Mouse (Mus musculus) gastrocnemius, adult 8-10 months (tissue): Measurements from ENCODE around the gene Mtrf1l. TPM values are rescaled to one million over a fixed set of nuclear protein-coding genes. Genes with fewer than 3 reads are reported as not detected.

Experiments
- DNase-seq, 2 experiments: peaks; one replicate each; pipeline ENCODE4 v3.0.0; 2022; ENCODE audit warnings: low spot score in 2 of 2
- total RNA-seq, 4 experiments: library from RNA; stranded (reverse); gene quantifications; 2 replicates each; pipeline ENCODE4 v1.2.4; 2022

The Mtrf1l gene
- total RNA-seq, 4 experiments from 2014 or later = 3.6 to 4.7 (median 4.5) TPM

DNA sequence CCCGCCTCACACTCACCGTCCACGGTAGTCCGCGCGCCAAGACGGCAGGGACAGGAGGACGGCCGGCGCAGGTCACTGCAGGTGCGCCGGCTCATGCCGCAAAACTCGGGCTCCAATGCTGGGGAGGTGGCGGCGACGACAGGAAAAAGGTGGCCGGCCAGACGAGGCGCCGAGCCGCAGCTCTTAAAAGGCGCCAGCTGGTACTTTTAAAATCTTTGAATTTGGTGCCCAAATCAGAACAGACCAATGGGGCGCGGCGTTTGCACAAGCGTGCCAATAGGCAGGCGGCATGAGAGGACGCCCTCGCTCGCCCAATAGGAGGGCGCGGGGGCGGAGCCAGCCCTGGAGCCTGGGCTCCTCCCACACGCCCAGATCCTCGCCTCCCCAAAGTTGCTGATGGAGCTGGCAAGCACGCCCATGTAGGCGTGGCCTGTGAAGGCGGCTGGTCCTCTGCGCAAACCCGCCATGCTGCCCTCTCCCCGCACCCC, 18.4 kb downstream of the Mtrf1l start, which contains the start of gene Fbxo5:
TSS of gene Fbxo5 (minus strand) at position 358 of the 488 bp plus-strand sequence.
- DNase-seq = peak; percentile 98 to 99

DNA sequence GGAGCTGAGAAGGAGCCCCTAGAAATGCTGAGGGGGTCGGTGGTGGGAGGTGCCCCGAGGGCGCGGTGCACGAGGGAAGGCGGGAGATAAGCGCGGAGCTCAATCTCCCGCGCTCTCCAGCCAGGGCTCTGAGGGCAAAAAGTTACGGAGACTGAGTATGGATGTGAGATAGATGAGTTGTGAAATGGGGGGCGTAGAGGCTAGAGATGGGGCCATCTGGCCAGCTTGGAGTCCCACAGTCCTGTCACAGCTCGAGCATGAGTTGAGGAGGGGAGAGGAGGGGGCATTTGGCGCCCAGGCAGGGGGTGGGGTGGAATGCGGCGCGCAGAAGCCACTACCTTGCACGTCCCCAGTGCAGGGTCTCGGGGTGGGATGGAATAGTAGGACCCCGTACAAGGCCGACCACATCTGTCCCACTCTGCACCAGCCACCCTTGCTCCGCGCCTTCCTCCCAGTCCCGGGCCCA, 19.0 kb downstream of the Mtrf1l start:
- DNase-seq = no peak

DNA sequence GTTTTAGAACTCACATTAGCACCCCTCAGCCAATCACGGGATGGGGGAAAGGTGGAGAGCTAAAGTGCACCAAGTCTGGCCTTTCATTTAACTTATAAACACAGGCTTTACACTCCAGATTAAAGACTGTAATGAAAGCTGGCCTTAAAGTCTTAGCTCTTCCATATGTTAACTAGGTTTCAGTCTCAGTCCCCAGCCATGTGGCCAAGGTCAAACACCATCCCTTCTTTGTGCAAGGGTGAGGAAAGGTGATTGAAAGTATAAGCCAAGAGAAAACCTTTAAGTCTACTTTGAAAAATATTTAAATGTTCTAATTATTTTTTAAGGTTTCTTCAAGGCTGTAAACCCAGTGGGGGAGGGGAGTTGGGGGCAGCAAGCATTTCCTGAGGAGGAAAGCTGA, 20.0 kb downstream of the Mtrf1l start:
- no peak for DNase-seq

DNA sequence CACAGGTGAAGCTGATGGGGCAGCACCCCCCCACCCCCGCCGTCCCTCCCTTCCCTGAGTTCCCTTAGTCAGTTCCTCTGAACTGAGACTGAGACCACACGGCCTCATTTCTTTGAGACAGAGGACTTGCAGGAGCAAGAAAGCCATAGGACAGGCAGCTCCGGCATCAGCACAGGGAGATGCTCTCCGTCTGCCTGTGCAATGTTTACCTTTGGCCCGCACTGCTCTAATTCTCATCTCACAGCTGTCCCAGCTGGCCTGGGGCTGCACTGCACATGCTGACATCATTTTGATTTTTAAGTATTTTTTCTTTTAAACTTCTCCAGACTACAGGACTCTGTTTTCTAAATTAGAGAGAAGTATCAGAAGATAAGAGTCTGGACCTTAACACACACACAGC, 20.8 kb downstream of the Mtrf1l start:
- no peak for DNase-seq

DNA sequence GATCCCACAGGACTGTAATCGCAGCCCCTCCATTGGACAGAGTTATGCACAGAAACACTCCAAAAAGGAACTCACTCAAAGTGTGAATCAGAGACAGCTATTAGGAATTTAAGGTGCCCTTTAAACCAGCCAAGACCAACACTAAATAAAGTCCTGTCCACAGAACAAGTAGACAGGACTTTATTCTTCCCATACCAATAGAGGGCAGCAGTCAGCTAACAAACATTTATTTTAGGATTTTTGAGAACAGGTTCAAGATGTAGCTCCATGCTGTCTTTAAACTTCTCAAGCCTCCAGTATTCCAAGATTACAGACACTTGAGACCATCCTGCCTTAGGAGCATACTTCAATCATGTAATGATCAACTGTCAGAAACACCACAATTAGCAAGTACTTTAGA, 23.2 kb downstream of the Mtrf1l start:
- DNase-seq = no peak

DNA sequence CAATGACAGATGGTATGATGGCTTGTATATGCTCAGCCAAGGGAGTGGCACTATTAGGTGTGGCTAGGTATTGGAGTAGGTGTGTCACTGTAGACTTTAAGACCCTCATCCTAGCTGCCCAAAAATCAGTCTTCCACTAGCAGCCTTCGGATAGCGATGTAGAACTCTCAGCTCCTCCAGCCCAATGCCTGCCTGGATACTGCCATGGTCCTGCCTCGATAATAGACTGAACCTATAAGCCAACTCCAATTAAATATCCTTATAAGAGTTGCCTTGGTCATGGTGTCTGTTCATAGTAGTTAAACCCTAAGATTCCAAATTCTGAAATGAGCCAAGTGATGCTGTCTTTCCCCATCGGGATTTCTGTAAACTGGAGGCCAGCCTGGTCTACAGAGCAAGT, 25.6 kb downstream of the Mtrf1l start:
- no peak for DNase-seq

DNA sequence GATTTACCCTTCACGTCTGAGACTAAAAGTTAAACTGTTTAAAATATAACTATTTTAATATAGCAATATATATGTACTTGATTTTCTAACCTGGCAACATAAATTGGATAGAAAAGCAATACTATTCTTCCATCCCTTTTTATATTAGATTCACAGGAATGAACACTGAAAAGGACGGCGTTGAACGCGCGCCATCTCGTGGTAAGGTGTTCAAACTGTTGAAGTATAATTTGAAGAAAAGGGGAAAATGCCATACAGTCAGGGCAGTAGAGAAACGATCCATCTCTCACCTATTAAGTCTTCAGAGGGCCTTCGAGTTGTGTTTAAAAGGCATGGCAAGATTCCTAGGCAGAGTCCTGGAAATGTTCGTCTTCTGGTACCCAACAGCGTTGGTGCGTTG, 33.1 kb downstream of the Mtrf1l start:
- no peak for DNase-seq

DNA sequence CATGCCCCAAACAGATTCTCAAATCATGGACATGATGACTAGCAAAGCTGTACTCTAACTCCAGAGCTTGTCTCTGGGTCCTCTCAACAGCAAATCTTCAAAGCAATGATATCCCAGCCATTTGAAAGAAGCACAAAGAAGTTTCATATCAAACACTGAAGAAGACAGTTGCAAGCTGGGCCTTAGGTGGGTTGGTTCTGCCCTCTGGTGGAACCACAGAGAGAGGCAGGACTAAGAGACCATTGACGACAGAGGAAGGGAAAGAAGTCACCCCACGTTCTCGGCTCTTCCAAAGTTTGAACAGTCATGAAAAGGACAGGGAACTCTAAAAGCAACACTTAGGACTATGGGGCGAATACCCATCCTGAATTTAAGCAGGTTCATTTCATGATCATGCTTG, 36.8 kb downstream of the Mtrf1l start:
- no peak for DNase-seq

Other genes starting within 250 kb of the Mtrf1l start
- gene Myct1, start 230.1 kb downstream of the Mtrf1l start, total RNA-seq = 1 to 10 TPM; 2.6 to 3.5 (median 2.8) TPM
- not detected for gene Vip, start 184.7 kb downstream of the Mtrf1l start, total RNA-seq
- under 1 TPM; 0.17 to 0.85 (median 0.34) TPM for gene Fbxo5, start 18.3 kb downstream of the Mtrf1l start, total RNA-seq
- not detected for gene Rgs17, start 98.5 kb upstream of the Mtrf1l start, total RNA-seq